Mouse (Mus musculus): ENCODE measurements around the gene 4933430I17Rik. TPM values are rescaled to one million over a fixed set of nuclear protein-coding genes. Genes with fewer than 3 reads are reported as not detected.
A peak's percentile ranks its signal among the peaks of the same experiment; 100 is the strongest.

The 4933430I17Rik gene
- total RNA-seq, 2 experiments from 2014 or later, result 0.27 to 0.29 TPM

GRCm38 (mm10) chr4:62503374-62503970, 21.7 kb upstream of the 4933430I17Rik start, which contains the start of gene Hdhd3:
TSS of gene Hdhd3 (minus strand) at chr4:62503467.
- no peak for DNase-seq (ENCODE audit: low spot score in 2 of 2)

- DNase-seq (ENCODE audit: low spot score in 2 of 2), result no peak
Observed at GRCm38 (mm10) chr4:62505991-62506390, 19.2 kb upstream of the 4933430I17Rik start.

GRCm38 (mm10) chr4:62506798-62507197, 18.4 kb upstream of the 4933430I17Rik start:
- no peak for DNase-seq (ENCODE audit: low spot score in 2 of 2)

GRCm38 (mm10) chr4:62508839-62509238, 16.3 kb upstream of the 4933430I17Rik start:
- DNase-seq (ENCODE audit: low spot score in 2 of 2), result no peak

- DNase-seq (ENCODE audit: low spot score in 2 of 2), result peak; percentile 70 to 80
Observed at GRCm38 (mm10) chr4:62509946-62510345, 15.2 kb upstream of the 4933430I17Rik start.

- no peak for DNase-seq (ENCODE audit: low spot score in 2 of 2)
Observed at GRCm38 (mm10) chr4:62513998-62514506, 11.1 kb upstream of the 4933430I17Rik start.

- DNase-seq (ENCODE audit: low spot score in 2 of 2), result no peak
Observed at GRCm38 (mm10) chr4:62514995-62515394, 10.2 kb upstream of the 4933430I17Rik start.

- DNase-seq (ENCODE audit: low spot score in 2 of 2), result no peak
Observed at GRCm38 (mm10) chr4:62515490-62515889, 9.7 kb upstream of the 4933430I17Rik start.

- DNase-seq (ENCODE audit: low spot score in 2 of 2), result peak in 1 of 2 experiments; percentile 53
Observed at GRCm38 (mm10) chr4:62516079-62516478, 9.1 kb upstream of the 4933430I17Rik start.

- DNase-seq (ENCODE audit: low spot score in 2 of 2), result no peak
Observed at GRCm38 (mm10) chr4:62516579-62516978, 8.6 kb upstream of the 4933430I17Rik start.

- no peak for DNase-seq (ENCODE audit: low spot score in 2 of 2)
Observed at GRCm38 (mm10) chr4:62517046-62517445, 8.1 kb upstream of the 4933430I17Rik start.

- no peak for DNase-seq (ENCODE audit: low spot score in 2 of 2)
Observed at GRCm38 (mm10) chr4:62517538-62518415, 7.4 kb upstream of the 4933430I17Rik start.

GRCm38 (mm10) chr4:62518416-62519121, 6.6 kb upstream of the 4933430I17Rik start:
- DNase-seq (ENCODE audit: low spot score in 2 of 2), result no peak

GRCm38 (mm10) chr4:62519122-62519848, 5.9 kb upstream of the 4933430I17Rik start:
- no peak for DNase-seq (ENCODE audit: low spot score in 2 of 2)

GRCm38 (mm10) chr4:62519849-62520233, 5.3 kb upstream of the 4933430I17Rik start, which contains the start of gene Alad:
TSS of gene Alad (minus strand) at chr4:62519918.
- DNase-seq (ENCODE audit: low spot score in 2 of 2), result peak; percentile 90 to 91

GRCm38 (mm10) chr4:62520892-62521400, 4.2 kb upstream of the 4933430I17Rik start:
- DNase-seq (ENCODE audit: low spot score in 2 of 2), result no peak

GRCm38 (mm10) chr4:62525489-62525811, 281 bp downstream of the 4933430I17Rik start:
- no peak for DNase-seq (ENCODE audit: low spot score in 2 of 2)

- no peak for DNase-seq (ENCODE audit: low spot score in 2 of 2)
Observed at GRCm38 (mm10) chr4:62526256-62526655, 1.1 kb downstream of the 4933430I17Rik start.

GRCm38 (mm10) chr4:62527655-62528054, 2.5 kb downstream of the 4933430I17Rik start:
- no peak for DNase-seq (ENCODE audit: low spot score in 2 of 2)

GRCm38 (mm10) chr4:62533729-62534128, 8.6 kb downstream of the 4933430I17Rik start:
- no peak for DNase-seq (ENCODE audit: low spot score in 2 of 2)

- no peak for DNase-seq (ENCODE audit: low spot score in 2 of 2)
Observed at GRCm38 (mm10) chr4:62541802-62542201, 16.6 kb downstream of the 4933430I17Rik start.

Measured in adrenal gland, adult 18-20 months (tissue).